Mouse (Mus musculus) liver (tissue): ENCODE data around the gene Pold2.
A peak's percentile ranks its signal among the peaks of the same experiment; 100 is the strongest.

ENCODE experiments used
- DNase-seq: peaks from one replicate; pipeline ENCODE4 v3.0.0-alpha.2; 2020; ENCODE audit warnings: mixed read lengths

The Pold2 gene

DNA sequence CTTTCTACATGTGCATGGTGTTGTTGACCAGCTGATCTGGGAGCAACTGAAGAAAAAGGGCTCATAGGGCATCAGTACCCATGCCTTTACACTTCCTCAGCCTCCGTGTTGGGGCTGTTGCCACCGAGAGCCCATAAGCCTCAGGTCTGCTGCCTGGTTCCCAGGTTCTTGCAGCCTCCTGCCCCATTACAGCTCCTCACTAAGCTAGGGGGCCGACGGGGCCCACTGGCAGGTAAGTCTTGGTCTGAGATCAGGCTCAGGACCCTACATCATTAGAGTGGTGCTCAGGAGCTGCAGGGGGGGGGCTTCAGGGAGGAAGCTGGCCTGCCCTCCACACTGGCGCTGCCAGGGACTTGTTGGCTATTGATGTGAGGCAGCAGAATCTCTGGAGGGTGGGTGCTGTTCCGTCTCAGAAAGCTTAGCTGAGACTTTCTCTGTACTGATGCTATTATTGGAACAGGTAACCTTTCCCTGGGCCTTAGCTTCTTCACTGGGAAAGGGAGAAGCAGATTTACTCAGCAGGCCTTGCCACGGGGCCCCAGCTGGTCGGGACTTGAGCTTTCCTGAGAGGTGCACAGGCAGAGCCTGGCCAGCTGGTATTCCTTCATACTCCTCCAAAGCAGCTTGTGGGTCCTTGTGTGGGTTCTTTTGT lies 21.5 kb downstream of the Pold2 start:
- no peak for DNase-seq

DNA sequence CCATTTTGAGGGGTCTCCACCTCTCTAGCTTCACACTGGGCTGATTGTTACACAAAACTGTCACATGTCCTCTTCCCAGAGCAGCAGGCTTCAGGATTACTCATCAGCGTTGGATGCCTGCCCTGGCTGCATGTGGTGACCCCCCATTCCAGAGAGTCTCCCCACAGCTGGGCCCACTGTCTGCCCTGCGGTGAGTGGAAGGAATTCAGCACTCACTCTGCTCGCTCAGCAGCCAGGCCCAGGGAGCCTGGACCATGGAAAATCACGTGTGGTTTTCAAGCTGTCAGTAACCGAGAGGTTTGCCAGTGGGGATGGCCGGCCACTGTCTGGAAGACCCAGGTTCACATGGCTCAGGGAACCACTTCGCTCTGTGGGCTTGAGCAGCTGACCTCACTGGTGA lies 22.2 kb downstream of the Pold2 start:
- no peak for DNase-seq

DNA sequence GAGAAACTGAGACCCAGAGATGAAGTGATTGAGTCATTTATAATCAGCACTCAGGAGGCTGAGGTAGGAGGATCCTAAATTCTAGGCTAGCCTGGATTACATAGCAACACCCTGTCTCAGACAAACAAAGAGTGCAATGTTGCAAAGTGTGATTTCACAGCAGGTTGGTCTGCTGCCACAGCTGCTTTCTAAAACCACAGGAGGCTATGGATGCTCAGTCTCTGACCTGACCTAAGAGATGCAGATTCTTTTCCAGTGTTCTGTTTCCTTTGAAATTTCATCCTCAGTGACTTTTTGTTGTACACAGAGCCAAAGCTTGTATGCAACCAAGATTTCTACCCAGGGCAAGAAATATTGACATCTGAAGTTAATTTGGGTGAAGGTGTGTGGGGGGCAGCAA lies 22.6 kb downstream of the Pold2 start:
- no peak for DNase-seq

DNA sequence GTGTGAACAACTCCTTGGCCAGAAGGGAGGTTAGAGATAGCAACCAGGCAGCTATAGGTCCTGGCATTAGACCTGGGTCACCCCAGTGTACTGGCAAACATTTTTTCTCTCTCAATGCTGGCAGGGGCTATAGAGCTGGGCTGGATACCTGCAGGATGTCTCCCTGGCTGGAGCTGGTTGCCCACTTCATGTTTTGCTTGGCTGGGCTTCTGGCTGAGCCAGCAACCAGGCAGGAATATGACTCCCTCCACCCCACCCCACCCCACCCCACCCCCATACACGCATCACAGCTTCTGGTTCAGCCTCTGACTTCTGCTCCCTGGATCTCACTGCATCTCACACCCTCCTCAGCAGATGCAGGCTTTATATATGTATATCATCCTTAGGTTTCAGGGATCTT lies 25.8 kb downstream of the Pold2 start:
- DNase-seq: no peak

DNA sequence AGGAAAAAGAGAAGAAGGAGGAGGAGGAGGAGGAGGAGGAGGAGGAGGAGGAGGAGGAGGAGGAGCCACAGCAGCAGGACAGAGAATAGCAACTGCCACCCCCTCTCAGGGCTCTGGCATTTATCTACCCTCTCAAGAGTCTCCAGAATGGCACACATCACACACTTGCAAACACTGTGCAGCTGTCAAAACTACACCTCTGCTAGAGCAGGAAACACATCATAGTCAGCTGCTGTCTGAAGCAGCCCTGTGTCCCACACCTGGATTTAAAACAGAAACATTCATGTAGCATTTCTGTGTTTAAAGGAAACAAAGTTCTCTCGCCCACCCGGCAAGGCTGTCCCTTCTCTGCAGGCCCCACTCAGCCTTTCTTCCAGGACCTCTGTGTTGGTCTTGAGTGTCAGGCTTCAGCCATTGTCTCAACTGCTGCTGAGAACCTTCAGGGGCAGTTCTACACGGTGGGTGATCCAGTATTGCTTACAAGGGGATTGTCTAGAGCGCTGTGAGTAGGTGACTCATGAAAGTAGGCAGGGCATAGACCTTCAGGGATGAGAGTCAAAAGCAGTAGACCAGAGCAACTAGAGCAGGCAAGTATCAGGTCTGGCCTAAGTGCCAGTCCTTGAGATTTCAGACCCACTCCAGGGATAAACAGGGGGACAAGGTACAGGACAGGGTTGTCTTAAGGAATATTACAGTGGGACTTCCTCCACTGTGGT lies 26.9 kb downstream of the Pold2 start:
- no peak for DNase-seq

DNA sequence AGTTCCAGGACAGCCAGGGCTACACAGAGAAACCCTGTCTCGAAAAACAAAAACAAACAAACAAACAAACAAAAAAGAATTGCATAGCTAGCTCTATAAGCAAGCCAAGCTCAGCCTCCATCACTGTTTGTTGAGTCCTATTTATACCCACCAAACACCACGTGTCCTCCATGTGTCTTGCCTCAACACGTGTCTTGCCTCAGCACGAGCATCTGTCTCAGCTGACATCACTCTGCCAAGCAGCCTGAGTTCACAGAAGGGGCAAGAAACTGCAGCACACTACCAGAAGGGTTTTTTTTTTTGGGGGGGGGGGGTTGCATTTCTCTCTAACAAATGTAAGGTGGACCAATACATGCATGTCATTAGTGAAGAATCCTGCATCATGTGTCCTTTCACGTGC lies 27.6 kb downstream of the Pold2 start:
- DNase-seq: no peak

DNA sequence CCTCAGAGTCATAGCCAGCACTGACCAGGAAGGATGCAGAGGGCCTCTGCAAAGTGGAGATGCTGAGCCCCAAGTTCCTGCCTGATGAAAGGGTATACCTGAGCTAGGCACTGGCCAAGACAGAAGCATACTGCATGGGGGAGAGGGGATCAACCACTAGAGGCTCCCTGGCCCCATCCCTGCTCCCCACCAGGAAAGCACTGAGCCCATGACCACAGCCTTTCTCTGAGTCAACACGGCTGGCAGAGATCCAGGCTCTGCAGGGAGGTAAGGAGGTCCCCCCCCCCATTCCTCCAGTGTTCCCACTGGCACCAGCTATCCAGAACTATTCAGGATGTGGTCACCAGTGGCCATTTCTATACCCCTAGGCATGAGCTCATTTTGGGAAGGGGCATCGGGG lies 28.8 kb downstream of the Pold2 start:
- DNase-seq: no peak

DNA sequence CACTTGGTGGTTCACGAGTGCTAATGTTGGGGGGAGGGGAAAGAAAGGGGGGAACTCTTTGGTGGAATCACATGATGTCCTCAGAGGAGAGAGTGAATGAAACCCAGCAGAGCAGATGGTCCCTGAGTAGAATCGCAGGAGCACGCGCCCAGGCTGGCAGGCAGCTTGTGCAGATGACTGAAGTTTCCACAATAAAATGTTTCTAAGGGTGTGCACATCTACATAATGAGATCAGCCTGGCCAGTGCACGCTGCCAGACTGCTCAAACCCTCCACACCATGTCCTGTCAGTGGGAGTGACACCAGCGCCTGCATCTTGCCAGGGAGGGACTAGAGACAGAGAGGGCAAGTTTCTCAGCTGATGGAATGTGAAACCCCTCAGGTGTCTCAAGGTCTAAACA lies 29.4 kb downstream of the Pold2 start:
- DNase-seq: no peak

DNA sequence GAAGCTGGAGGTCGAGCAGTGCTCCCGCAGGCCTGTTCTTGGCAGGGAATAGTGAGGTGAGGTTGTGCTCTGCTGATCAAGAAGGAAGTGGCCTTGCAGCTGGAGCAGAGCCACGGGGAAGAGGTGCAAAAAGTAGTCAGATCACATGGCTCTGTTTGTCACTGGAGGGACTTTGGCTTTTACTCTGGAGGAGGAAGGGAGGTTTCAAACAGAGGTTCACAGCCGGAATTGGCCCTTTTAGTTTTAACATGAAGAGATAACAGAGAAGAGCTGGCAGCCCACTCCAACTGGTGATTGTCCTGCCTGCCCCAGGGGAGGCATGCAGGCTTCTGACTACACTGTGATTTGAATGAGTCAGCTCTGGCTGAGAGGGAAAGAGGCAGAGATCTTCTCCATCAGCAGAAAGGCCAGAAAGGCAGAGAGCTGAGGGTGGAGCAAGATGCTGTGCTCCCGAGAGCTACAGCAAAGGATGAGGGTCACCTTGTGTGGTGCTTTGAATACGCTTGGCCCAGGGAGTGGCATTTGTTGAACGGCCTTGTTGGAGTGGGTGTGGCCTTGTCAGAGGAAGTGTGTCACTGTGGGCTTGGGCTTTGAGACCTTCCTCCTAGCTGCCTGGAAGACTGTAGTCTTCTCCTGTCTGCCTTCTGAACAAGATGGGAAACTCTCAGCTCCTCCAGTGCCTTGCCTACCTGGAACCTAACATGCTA lies 31.3 kb downstream of the Pold2 start:
- peak; percentile 2 for DNase-seq

DNA sequence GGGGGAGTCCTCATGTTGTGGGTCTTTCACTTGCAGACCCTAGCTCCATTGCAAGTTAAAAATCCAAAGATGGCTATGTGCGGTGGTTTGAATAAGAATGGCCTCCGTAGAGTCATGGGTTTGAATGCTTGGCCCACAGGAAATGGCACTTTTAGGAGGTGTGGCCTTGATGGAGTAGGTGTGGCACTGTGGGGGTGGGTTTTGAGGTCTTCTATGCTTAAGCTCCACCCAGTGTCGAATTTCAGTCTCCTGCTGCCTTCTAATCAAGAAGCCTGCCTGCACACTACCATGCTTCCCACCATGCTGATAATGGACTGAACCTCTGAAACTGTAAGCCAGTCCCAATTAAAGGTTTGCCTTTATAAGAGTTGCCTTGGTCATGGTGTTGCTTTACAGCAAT lies 35.0 kb downstream of the Pold2 start:
- DNase-seq: no peak

DNA sequence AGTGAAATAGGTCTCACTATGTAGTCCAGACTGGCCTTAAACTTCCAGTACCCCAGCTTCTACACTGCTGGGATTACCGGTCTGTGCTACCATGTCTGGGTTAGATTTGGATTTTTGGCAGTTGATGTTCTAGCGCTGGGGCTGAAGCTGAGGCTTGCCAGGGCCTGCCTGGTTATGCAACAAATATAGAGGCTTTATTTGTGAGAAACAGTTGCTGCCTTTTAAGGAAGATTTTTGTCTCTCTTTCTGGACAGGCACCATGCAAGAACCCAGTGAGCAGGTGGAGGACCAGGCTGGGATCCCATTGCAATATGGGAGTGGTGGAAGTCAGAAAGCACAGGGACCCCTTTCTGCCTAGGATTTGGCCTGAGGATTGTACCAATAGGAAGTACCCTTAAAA lies 36.3 kb downstream of the Pold2 start:
- no peak for DNase-seq

DNA sequence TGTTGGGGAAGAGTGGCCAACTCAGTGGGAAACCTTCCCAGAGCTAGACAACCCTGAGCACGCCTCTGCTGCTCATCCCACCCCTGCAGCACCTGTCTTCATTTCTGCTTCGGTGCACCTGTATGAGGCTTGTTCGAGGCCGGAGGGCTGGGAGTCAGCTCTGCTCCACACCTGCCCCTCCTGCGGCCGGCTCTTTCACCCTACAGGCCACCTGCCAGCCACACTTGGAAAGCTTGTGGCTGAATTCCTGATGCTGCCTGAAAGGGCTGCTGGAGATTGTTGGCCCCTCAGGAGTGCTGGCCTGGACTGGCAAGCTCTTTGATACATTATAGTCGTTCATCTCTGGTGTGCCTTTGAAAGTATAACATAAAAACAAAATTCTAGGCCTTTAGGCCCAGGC lies 37.7 kb downstream of the Pold2 start:
- DNase-seq: no peak

DNA sequence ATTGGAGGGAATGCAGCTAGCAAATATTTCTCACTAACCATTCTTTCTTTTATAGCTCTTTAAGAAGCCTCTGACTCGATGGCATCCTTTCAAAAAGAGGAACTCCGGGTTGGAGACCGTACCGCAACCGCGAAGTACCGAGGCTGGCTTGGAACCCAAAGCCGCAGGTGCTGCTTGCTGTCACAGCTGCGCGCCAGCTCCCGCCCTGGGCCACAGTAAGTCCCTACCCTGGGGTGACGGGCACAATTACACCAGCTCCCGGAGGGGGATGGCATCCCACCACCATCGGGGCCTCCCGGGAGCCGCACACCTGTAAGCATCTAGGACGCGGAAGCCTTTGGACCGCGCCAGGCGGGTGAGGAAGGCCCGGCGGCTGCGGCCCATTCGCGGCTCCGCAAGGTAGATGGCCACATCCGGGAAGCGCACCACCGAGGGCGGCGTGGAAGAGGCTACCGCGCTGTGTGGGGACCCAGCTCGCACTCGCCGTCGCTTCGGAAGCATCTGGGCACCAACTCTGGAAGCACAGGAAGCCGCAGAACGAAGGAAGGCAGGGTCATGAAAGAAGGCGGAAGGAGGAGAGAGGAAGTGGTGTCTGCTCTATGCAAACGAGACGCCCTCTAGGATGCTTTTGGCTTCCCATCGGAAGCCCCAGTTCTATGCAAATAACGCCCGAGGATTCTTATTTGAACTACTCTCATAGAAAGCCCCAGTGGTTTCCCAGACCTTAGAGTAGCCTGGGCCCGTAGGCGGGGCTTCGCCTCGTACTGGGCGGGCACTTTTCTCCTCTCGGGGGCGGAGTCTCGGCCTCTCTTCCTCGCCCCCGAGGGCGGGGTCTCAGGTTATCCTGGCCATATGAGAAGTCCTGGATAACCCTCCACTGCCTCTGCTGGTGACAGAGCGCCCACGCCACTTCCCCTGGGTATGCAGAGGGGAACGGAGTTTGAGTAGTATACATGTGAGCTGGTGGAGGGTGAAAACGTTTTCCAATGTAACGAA lies 40.5 kb downstream of the Pold2 start, which contains the start of gene Polm:
Polm (minus strand) TSS at position 766 of the 996 bp plus-strand sequence.
- peak; percentile 95 for DNase-seq

DNA sequence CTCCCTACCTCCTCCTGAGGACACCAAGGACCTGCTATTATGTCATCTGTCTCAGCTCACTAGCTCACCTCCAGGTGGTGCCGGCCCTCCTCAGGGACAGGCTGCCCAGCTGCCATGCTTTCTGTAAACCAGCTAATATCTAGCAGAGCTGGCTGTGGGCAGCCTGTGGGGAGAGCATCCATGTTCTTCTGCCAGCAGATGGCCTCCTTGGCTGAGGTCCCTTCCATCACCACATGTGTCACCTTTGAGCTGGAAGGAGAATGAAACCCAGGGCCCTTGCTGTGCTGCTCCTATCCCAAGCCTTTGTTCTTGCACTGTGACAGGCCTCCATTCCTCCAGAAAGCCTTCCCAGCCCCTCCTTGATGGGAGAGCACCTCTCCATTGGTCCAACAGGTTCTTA lies 42.0 kb downstream of the Pold2 start:
- DNase-seq: no peak

DNA sequence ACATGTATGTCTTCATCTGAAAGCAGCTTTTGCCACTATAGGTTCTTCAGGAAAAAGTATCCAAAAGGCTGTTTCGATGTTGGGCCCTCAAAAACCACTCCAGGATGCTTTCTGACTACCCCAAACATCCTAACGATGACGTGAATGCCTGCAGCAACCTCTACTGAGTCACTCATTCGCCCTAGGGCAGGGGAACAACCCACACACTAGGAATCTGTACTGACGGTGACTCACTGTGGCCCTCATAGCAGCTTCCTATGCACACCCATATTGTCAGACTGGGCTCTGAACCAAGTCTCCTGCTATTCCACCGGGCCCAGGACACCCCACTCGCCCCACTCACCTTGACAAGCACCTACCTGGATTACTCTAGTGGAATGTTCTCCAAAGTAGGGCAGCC lies 43.0 kb downstream of the Pold2 start:
- no peak for DNase-seq

DNA sequence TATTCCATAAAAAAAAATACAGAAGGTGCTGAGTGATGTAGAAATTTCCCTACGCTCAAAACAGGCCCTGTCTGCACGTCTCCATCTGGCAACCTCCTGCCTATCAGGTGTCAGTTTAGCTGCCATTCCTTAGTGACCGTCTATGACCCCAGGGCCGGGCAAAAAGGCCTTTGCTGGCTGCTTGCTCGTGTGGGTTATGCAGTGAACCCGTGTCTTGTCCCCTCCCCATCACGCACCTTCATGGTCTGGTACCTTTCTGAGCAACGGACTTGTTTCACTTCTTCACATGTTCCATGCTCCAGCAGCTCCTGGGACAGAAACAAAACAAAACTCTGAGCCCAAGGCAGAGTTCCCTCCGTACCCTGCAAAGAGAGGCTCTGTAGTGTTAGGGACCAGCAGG lies 43.6 kb downstream of the Pold2 start:
- DNase-seq: no peak

DNA sequence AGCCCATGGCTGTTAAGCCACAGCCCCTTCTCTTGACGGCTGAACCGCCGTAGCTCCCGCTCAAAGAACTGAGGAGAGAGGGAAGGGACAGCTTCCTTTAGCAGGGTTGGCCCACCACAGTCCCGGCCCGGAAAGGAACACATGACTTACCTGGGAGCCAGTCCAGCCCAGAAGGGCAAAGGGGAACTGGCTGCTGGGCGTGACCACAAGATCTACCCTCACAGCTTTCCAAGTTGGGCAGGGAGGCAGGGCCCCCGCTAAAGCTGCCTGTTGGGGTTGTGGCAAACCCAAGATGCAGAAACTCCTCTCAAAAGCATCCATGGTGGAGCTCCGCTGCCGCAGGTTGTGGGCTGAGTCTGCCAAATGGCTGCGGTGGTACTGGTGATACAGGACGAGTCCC lies 48.8 kb downstream of the Pold2 start:
- DNase-seq: no peak

DNA sequence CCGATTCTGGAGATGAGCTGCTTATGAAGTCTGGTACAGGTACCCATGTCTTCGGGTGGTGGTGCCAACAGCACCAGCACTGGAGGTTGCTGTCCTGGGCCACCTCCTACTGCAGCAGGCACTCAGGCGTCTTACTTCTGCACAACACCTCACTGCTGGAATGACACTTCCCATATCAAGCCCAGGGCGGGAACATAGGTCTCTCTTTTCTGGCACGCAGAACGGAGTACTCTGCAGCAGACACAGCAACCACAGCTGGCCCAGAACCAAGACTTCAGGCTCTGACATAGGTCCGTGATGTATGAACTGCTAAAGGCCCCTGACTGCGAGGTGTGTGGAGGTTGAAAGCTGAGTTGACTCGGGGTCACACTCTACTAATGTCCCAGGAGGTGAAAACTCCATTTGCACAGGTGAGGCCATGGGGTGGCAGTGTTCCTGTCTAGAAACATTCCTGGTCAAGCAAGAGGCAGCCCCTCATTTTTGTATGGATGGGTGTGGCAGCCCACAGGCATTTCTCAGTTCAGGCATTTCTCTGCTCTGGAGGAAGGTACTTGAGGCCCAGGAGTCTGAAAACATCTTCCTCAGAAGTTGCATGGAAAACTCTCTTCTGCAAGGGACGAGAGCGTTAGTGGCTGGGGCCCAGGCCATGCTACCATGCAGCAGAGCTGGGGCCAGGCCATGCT lies 49.4 kb downstream of the Pold2 start:
- no peak for DNase-seq

DNA sequence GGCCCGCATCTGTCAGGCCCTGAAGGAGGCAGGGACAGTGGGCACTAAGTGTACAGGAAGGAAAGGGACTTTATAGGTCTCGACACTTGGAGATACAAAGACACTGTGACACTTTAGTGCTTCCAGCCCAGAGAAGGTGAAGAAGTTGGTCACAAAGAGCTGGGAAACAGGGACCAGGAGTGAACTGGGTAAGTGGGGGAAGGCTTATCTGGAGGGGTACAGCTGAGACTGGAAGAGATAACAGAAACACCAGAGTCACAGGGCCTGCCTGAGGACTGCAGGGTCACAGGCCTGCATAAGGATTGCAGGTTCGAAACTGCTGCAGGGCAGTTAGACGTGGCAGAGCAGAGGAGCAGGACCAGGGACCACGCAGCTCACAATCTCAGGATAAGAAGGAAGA lies 50.2 kb downstream of the Pold2 start:
- no peak for DNase-seq

DNA sequence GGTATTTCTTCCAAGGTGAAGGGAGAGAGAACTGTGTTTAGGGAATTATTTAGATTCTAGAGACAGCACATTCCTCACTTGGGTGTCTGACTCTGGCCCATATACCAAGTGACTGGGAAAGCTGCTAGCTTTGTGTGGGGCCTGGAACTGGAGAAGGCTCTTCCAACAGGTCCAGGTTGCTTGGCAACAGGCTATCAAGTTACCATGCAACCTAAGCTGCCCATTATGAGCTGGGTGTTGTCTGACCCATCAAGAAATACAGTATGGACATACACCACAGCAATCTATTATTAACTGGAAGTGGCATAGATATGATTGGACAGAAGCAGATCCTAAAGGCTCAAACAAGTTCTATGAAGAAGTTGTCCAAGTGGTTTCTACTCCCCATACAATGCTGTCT lies 52.7 kb downstream of the Pold2 start:
- DNase-seq: no peak
